Mouse (Mus musculus): ENCODE measurements around the gene Sik3.

Gene Sik3

GRCm38 (mm10) chr9:46012091-46013008 is at the start of gene Sik3, which contains the start of gene Pafah1b2:
Gene Sik3 (plus strand): TSS chr9:46012820.
Gene Pafah1b2 (minus strand): TSS chr9:46012690.
- peak; percentile 97 for DNase-seq (ENCODE audit: low spot score)

GRCm38 (mm10) chr9:45963577-45963976 is 49.0 kb upstream of the Sik3 start:
- DNase-seq (ENCODE audit: low spot score) = no peak

- no peak for DNase-seq (ENCODE audit: low spot score)
These were observed 35.7 kb upstream of the Sik3 start for GRCm38 (mm10) chr9:45976884-45977283.

- DNase-seq (ENCODE audit: low spot score) = no peak
These were observed 32.8 kb upstream of the Sik3 start for GRCm38 (mm10) chr9:45979778-45980177.

- no peak for DNase-seq (ENCODE audit: low spot score)
These were observed 32.0 kb upstream of the Sik3 start for GRCm38 (mm10) chr9:45980611-45981010.

- DNase-seq (ENCODE audit: low spot score) = no peak
These were observed 31.3 kb upstream of the Sik3 start for GRCm38 (mm10) chr9:45981331-45981730.

GRCm38 (mm10) chr9:45983676-45984408 is 28.8 kb upstream of the Sik3 start:
- DNase-seq (ENCODE audit: low spot score) = peak; percentile 64

- peak; percentile 93 for DNase-seq (ENCODE audit: low spot score)
These were observed 28.0 kb upstream of the Sik3 start for GRCm38 (mm10) chr9:45984409-45985228.

- DNase-seq (ENCODE audit: low spot score) = peak; percentile 78
These were observed 27.4 kb upstream of the Sik3 start for GRCm38 (mm10) chr9:45985229-45985567.

- no peak for DNase-seq (ENCODE audit: low spot score)
These were observed 13.6 kb upstream of the Sik3 start for GRCm38 (mm10) chr9:45999009-45999408.

GRCm38 (mm10) chr9:46003729-46004128 is 8.9 kb upstream of the Sik3 start:
- peak; percentile 96 for DNase-seq (ENCODE audit: low spot score)

- DNase-seq (ENCODE audit: low spot score) = no peak
These were observed 8.1 kb upstream of the Sik3 start for GRCm38 (mm10) chr9:46004529-46004928.

GRCm38 (mm10) chr9:46006224-46006623 is 6.4 kb upstream of the Sik3 start:
- no peak for DNase-seq (ENCODE audit: low spot score)

GRCm38 (mm10) chr9:46008931-46009668 is 3.5 kb upstream of the Sik3 start:
- no peak for DNase-seq (ENCODE audit: low spot score)

GRCm38 (mm10) chr9:46009669-46009983 is 3.0 kb upstream of the Sik3 start:
- no peak for DNase-seq (ENCODE audit: low spot score)

GRCm38 (mm10) chr9:46011094-46011970 is 1.3 kb upstream of the Sik3 start:
- no peak for DNase-seq (ENCODE audit: low spot score)

GRCm38 (mm10) chr9:46013009-46013586 is 478 bp downstream of the Sik3 start:
- no peak for DNase-seq (ENCODE audit: low spot score)

GRCm38 (mm10) chr9:46013616-46014015 is 996 bp downstream of the Sik3 start:
- DNase-seq (ENCODE audit: low spot score) = no peak

GRCm38 (mm10) chr9:46014251-46014681 is 1.6 kb downstream of the Sik3 start:
- DNase-seq (ENCODE audit: low spot score) = peak; percentile 57

- no peak for DNase-seq (ENCODE audit: low spot score)
These were observed 2.5 kb downstream of the Sik3 start for GRCm38 (mm10) chr9:46015081-46015551.
